Mouse (Mus musculus): ENCODE data around the gene Psmd11. TPM values are rescaled to one million over a fixed set of nuclear protein-coding genes. Genes with fewer than 3 reads are reported as not detected.
"Not testable (repeated sequence)": the region's sequence is repeated elsewhere in the genome, so short reads cannot be mapped to it uniquely, and the experiment has no call there.

Gene Psmd11
- polyA plus RNA-seq, 1 experiment from 2014 or later: 271 TPM

DNA sequence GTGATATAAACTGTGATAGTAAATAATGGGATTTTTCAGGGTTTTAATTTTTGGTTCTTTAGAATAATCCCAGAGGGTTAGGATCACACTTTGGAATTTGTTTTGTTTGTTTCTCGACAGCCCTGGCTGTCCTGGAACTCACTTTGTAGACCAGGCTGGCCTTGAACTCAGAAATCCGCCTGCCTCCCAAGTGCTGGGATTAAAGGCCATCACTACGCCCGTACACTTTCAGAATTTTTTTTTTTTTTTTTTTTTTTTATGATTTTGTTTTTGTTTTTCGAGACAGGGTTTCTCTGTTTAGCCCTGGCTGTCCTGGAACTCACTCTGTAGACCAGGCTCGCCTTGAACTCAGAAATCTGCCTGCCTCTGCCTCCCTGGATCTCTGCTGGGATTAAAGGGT, 20.5 kb upstream of the Psmd11 start:
- not testable (repeated sequence) for H3K27me3 ChIP-seq (replicated peaks); H3K9me3 ChIP-seq (replicated peaks); ATAC-seq (ENCODE audit: low FRiP score); H3K9ac ChIP-seq (replicated peaks); H3K4me3 ChIP-seq (replicated peaks); H3K4me1 ChIP-seq; H3K4me2 ChIP-seq; H3K27ac ChIP-seq (replicated peaks)
- 99% methylated on average over 6 of the region's 6 CpGs for WGBS
- peaks cover 55% of the 10 kb centered on the region for H3K36me3 ChIP-seq

GRCm38 (mm10) chr11:80410377-80410776, 18.0 kb upstream of the Psmd11 start:
- Histone ChIP-seq H3K27me3 (replicated peaks) (no peaks in the 10 kb centered on the region), H3K4me2 (no peak overlapping the region), H3K4me1 (no peaks in the 10 kb centered on the region), H3K9me3 (replicated peaks) (no peaks in the 10 kb centered on the region), H3K9ac (replicated peaks) (no peak overlapping the region), H3K27ac (replicated peaks) (no peak overlapping the region), H3K4me3 (replicated peaks) (no peak overlapping the region), H3K36me3 (peaks cover 53% of the 10 kb centered on the region)
- 93% methylated on average over 2 of the region's 2 CpGs for WGBS
- no peak for ATAC-seq (ENCODE audit: low FRiP score)

DNA sequence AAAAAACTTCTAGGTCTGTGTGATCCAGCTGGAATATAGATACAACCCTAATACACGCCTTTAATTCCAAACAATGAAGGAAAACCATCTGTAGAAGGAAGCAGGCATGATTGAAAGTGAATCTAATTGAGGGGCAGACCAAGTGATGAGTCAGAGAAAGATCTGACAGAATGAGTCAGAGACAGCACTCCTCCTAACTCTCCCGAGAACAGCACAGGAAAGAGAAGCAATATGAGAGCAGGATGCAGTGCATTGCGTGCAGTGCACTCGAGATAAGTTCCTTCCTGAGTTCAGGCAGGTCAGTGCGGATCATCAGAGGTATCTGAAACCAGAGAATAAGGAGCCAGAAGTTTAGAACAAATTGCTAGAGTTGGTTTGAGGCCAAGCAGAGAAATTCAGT, 11.3 kb upstream of the Psmd11 start:
- H3K27ac ChIP-seq (replicated peaks): no peak overlapping the region
- H3K4me3 ChIP-seq (replicated peaks): no peak overlapping the region
- H3K4me2 ChIP-seq: no peak overlapping the region
- no peak for ATAC-seq (ENCODE audit: low FRiP score)
- H3K27me3 ChIP-seq (replicated peaks): no peaks in the 10 kb centered on the region
- WGBS: 96% methylated on average over 5 of the region's 5 CpGs
- no peaks in the 10 kb centered on the region for H3K9me3 ChIP-seq (replicated peaks)
- H3K9ac ChIP-seq (replicated peaks): no peak overlapping the region
- H3K4me1 ChIP-seq: no peaks in the 10 kb centered on the region
- peaks cover 26% of the 10 kb centered on the region for H3K36me3 ChIP-seq

GRCm38 (mm10) chr11:80419743-80420142, 8.7 kb upstream of the Psmd11 start:
- H3K4me3 ChIP-seq (replicated peaks): no peak overlapping the region
- H3K9me3 ChIP-seq (replicated peaks): no peaks in the 10 kb centered on the region
- no peak overlapping the region for H3K4me2 ChIP-seq
- H3K36me3 ChIP-seq: peaks cover 21% of the 10 kb centered on the region
- H3K27ac ChIP-seq (replicated peaks): no peak overlapping the region
- no peaks in the 10 kb centered on the region for H3K27me3 ChIP-seq (replicated peaks)
- H3K9ac ChIP-seq (replicated peaks): no peak overlapping the region
- ATAC-seq (ENCODE audit: low FRiP score): no peak
- H3K4me1 ChIP-seq: no peaks in the 10 kb centered on the region
- 85% methylated on average over 1 of the region's 1 CpGs for WGBS

GRCm38 (mm10) chr11:80420202-80420984, 8.0 kb upstream of the Psmd11 start:
- peaks cover 15% of the 10 kb centered on the region for H3K36me3 ChIP-seq
- 79% methylated on average over 2 of the region's 2 CpGs for WGBS
- no peaks in the 10 kb centered on the region for H3K4me1 ChIP-seq
- no peaks in the 10 kb centered on the region for H3K9me3 ChIP-seq (replicated peaks)
- no peak overlapping the region for H3K4me3 ChIP-seq (replicated peaks)
- H3K9ac ChIP-seq (replicated peaks): no peak overlapping the region
- H3K27ac ChIP-seq (replicated peaks): no peak overlapping the region
- ATAC-seq (ENCODE audit: low FRiP score): no peak
- H3K27me3 ChIP-seq (replicated peaks): no peaks in the 10 kb centered on the region
- H3K4me2 ChIP-seq: no peak overlapping the region

- Histone ChIP-seq H3K4me2 (no peak overlapping the region), H3K4me3 (replicated peaks) (no peak overlapping the region), H3K9me3 (replicated peaks) (no peaks in the 10 kb centered on the region), H3K9ac (replicated peaks) (no peak overlapping the region), H3K27me3 (replicated peaks) (no peaks in the 10 kb centered on the region), H3K4me1 (no peaks in the 10 kb centered on the region), H3K27ac (replicated peaks) (no peak overlapping the region), H3K36me3 (peaks cover 8% of the 10 kb centered on the region)
- 84% methylated on average over 7 of the region's 7 CpGs for WGBS
- no peak for ATAC-seq (ENCODE audit: low FRiP score)
Measured at GRCm38 (mm10) chr11:80421421-80422047, 6.9 kb upstream of the Psmd11 start.

DNA sequence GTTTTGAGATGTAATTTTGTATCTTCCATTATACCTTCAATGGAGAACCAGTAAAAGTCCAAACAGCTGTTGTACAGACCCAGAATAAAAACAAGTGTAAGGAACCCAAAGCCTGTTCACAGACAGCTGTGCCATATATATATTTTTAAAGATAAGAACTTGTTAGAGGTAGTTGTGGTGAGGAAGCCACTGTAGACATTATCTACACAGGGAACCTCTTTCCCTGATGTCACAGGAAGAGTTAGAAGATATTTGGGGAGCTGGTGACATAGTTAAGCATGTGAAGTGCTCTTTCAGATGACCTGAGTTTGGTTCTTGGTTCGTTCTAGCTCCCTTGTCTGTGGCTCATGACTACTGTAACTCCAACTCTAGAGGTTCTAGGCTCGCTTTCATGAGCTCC, 3.7 kb upstream of the Psmd11 start:
- H3K4me1 ChIP-seq: peaks cover 9% of the 10 kb centered on the region
- H3K27me3 ChIP-seq (replicated peaks): no peaks in the 10 kb centered on the region
- H3K36me3 ChIP-seq: no peaks in the 10 kb centered on the region
- no peak overlapping the region for H3K9ac ChIP-seq (replicated peaks)
- no peak overlapping the region for H3K4me2 ChIP-seq
- no peak for ATAC-seq (ENCODE audit: low FRiP score)
- H3K27ac ChIP-seq (replicated peaks): no peak overlapping the region
- no peak overlapping the region for H3K4me3 ChIP-seq (replicated peaks)
- H3K9me3 ChIP-seq (replicated peaks): no peaks in the 10 kb centered on the region
- 92% methylated on average over 2 of the region's 2 CpGs for WGBS

- no peak for ATAC-seq (ENCODE audit: low FRiP score)
- no peak overlapping the region for H3K9ac ChIP-seq (replicated peaks)
- WGBS: 68% methylated on average over 5 of the region's 5 CpGs
Measured at GRCm38 (mm10) chr11:80425247-80425778, 3.1 kb upstream of the Psmd11 start.

DNA sequence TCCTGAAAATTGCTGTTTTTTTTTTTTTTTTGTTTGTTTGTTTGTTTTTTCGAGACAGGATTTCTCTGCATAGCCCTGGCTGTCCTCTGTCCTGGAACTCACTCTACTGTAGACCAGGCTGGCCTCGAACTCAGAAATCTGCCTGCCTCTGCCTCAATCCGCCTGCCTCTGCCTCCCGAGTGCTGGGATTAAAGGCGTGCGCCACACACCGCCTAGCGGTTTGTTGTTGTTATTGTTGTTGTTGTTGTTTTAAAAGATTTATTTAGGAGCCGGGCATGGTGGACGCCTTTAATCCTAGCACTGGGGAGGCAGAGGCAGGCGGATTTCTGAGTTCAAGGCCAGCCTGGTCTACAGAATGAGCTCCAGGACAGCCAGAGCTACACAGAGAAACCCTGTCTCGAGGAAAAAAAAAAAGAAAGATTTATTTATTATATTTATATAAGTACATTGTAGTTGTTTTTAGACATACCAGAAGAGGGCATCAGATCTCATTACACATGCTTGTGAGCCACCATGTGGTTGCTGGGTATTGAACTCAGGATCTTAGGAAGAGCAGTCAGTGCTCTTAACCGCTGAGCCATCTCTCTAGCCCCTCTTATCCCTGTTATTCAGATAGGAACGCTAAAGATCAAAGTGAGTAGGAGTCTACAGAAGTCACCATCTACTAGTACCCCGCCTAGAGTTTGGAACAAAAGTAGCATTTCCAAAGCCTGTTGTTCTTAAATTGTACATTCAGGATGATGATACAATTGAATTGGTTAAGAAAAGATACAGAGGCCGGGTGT, 2.2 kb upstream of the Psmd11 start:
- not testable (repeated sequence) for H3K9me3 ChIP-seq (replicated peaks); H3K27ac ChIP-seq (replicated peaks); ATAC-seq (ENCODE audit: low FRiP score)

More at GRCm38 (mm10) chr11:80425247-80425778, 3.1 kb upstream of the Psmd11 start:
- Histone ChIP-seq H3K4me1 (peaks cover 13% of the 10 kb centered on the region), H3K27me3 (replicated peaks) (no peaks in the 10 kb centered on the region), H3K36me3 (no peaks in the 10 kb centered on the region), H3K4me2 (no peak overlapping the region), H3K9me3 (replicated peaks) (no peaks in the 10 kb centered on the region), H3K4me3 (replicated peaks) (no peak overlapping the region), H3K27ac (replicated peaks) (no peak overlapping the region)

DNA sequence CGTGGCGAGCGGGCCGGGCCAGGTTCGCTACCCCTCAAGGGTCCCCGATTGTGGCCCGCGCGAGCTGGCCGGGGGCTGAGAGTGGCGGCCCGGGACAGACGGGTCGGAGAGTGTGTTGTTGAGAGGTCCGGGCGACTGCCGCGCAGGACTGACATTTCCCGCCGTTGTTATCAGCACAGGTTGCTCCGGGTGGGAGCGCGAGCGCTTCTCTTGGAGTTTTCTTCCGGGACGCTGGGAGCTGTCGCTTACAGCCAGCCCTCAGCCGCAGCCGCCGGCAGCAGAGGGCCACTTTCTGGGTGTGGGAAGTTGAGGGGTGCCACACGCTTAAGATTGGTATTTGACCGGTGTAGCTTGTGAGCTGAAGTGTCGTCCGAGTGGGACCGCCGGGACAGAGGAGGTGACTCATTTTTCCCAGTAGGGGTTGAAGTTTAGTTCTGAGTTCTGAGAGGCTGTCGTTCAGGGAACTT, 627 bp downstream of the Psmd11 start:
- Histone ChIP-seq H3K27ac (replicated peaks) (peak overlapping the region; percentile 94), H3K27me3 (replicated peaks) (no peaks in the 10 kb centered on the region), H3K4me2 (peak overlapping the region; percentile 77), H3K36me3 (peaks cover 18% of the 10 kb centered on the region), H3K4me1 (peaks cover 16% of the 10 kb centered on the region), H3K4me3 (replicated peaks) (peak overlapping the region; percentile 96), H3K9me3 (replicated peaks) (no peaks in the 10 kb centered on the region), H3K9ac (replicated peaks) (peak overlapping the region; percentile 97)
- WGBS: under 1% methylated on average over 36 of the region's 37 CpGs
- ATAC-seq (ENCODE audit: low FRiP score): no peak; the same call in 1 of the 2 replicates

More for the DNA sequence above, 2.2 kb upstream of the Psmd11 start:
- not testable (repeated sequence) for H3K9ac ChIP-seq (replicated peaks); H3K27me3 ChIP-seq (replicated peaks); H3K4me2 ChIP-seq; H3K36me3 ChIP-seq; H3K4me3 ChIP-seq (replicated peaks)
- 85% methylated on average over 16 of the region's 16 CpGs for WGBS
- peaks cover 16% of the 10 kb centered on the region for H3K4me1 ChIP-seq

DNA sequence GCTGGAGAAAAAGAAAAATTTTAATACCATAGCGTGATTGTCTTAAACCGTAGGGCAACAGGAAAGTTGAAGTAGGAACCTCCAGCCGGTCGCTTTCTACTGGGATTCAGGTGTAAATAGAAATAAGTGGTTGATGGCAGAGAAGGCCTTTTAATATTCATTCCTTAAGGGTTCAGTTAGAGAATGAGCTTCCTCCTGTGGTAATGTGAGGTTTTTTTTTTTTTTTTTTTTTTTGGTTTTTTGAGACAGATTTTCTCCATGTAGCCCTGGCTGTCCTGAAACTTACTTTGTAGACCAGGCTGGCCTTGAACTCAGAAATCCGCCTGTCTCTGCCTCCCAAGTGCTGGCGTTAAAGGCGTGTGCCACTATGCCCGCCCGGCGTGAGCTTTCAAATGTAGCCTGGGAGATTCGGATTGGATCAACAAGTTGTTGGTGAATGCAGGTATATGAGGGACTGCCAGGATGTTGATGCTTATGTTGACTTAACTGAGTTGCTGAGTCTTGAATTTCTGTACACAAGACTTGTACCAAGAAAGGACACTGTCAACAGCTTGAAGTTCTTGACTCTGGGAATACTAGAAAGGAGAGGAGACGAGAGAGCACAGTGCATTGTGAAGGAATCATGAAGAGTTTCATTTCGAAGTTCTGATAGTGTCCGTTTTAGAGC, 1.2 kb downstream of the Psmd11 start:
- Histone ChIP-seq H3K4me3 (replicated peaks) (peak overlapping the region; percentile 96), H3K4me1 (peaks cover 16% of the 10 kb centered on the region), H3K36me3 (peaks cover 20% of the 10 kb centered on the region), H3K9ac (replicated peaks) (peak overlapping the region; percentile 97), H3K27ac (replicated peaks) (no peak overlapping the region), H3K4me2 (peak overlapping the region; percentile 77), H3K27me3 (replicated peaks) (no peaks in the 10 kb centered on the region), H3K9me3 (replicated peaks) (no peaks in the 10 kb centered on the region)
- no peak for ATAC-seq (ENCODE audit: low FRiP score)
- 68% methylated on average over 14 of the region's 14 CpGs for WGBS
